Mouse (Mus musculus) urinary bladder, postnatal 25 days (tissue): ENCODE data around the gene Pbx3.

Experiments used
- DNase-seq: peaks from one replicate; pipeline ENCODE4 v3.0.0; 2022; ENCODE audit warnings: low spot score

Pbx3 gene

GRCm38 (mm10) chr2:34372305-34373301 lies at the start of gene Pbx3:
TSS of gene Pbx3 (minus strand) at chr2:34373142.
- DNase-seq, result peak; percentile 98

GRCm38 (mm10) chr2:34420256-34420655 lies 47.3 kb upstream of the Pbx3 start:
- no peak for DNase-seq

GRCm38 (mm10) chr2:34409741-34410340 lies 36.9 kb upstream of the Pbx3 start:
- no peak for DNase-seq

GRCm38 (mm10) chr2:34408341-34408740 lies 35.4 kb upstream of the Pbx3 start:
- DNase-seq, result no peak

- DNase-seq, result no peak
Observed at GRCm38 (mm10) chr2:34407596-34407995, 34.7 kb upstream of the Pbx3 start.

GRCm38 (mm10) chr2:34406601-34407464 lies 33.9 kb upstream of the Pbx3 start, which contains the start of gene Mapkap1:
TSS of gene Mapkap1 (plus strand) at chr2:34406771.
- peak; percentile 95 for DNase-seq

- no peak for DNase-seq
Observed at GRCm38 (mm10) chr2:34399535-34399934, 26.6 kb upstream of the Pbx3 start.

GRCm38 (mm10) chr2:34378930-34379329 lies 6.0 kb upstream of the Pbx3 start:
- DNase-seq, result no peak

GRCm38 (mm10) chr2:34374349-34374748 lies 1.4 kb upstream of the Pbx3 start:
- no peak for DNase-seq

- DNase-seq, result no peak
Observed at GRCm38 (mm10) chr2:34373886-34374285, 944 bp upstream of the Pbx3 start.

GRCm38 (mm10) chr2:34371441-34372304 lies 1.3 kb downstream of the Pbx3 start:
- DNase-seq, result peak; percentile 37

GRCm38 (mm10) chr2:34370725-34371440 lies 2.1 kb downstream of the Pbx3 start:
- peak; percentile 19 for DNase-seq

GRCm38 (mm10) chr2:34370349-34370724 lies 2.6 kb downstream of the Pbx3 start:
- no peak for DNase-seq

- no peak for DNase-seq
Observed at GRCm38 (mm10) chr2:34368396-34368795, 4.5 kb downstream of the Pbx3 start.

- no peak for DNase-seq
Observed at GRCm38 (mm10) chr2:34367024-34367423, 5.9 kb downstream of the Pbx3 start.

GRCm38 (mm10) chr2:34363678-34364077 lies 9.3 kb downstream of the Pbx3 start:
- no peak for DNase-seq

- DNase-seq, result no peak
Observed at GRCm38 (mm10) chr2:34355801-34356211, 17.1 kb downstream of the Pbx3 start.

- no peak for DNase-seq
Observed at GRCm38 (mm10) chr2:34352006-34352405, 20.9 kb downstream of the Pbx3 start.

GRCm38 (mm10) chr2:34347096-34347495 lies 25.8 kb downstream of the Pbx3 start:
- no peak for DNase-seq

GRCm38 (mm10) chr2:34298664-34299063 lies 74.3 kb downstream of the Pbx3 start:
- DNase-seq, result no peak

GRCm38 (mm10) chr2:34298202-34298601 lies 74.7 kb downstream of the Pbx3 start:
- DNase-seq, result no peak
